Mouse (Mus musculus) forebrain, embryonic 14.5 days (tissue): ENCODE data around the gene Psmb7. TPM values are rescaled to one million over a fixed set of nuclear protein-coding genes. Genes with fewer than 3 reads are reported as not detected.

Source experiments
- ATAC-seq: fragments of 200-750 bp; cut with Nextera tagmentation; 2 replicates; pipeline ENCODE4 v1.8.0; 2017; ENCODE audit warnings: mild to moderate bottlenecking, moderate library complexity
- DNase-seq: peaks from one replicate; pipeline ENCODE4 v3.0.0-alpha.2; 2015; ENCODE audit warnings: low spot score
- H3K27ac ChIP-seq: fragments of 300-500 bp; sonication (generic); 2 replicates; pipeline ENCODE4 v1.5.1; 2014; ENCODE audit warnings: low read depth, mild to moderate bottlenecking, control low read depth, low read length, moderate library complexity
- H3K27me3 ChIP-seq: fragments of 300-500 bp; sonication (generic); replicated peaks from 2 replicates; pipeline ENCODE4 v1.6.1; 2014; ENCODE audit warnings: low read length, control low read depth, mixed read lengths; ENCODE audit not compliant: control insufficient read depth, insufficient read depth
- H3K36me3 ChIP-seq: fragments of 300-500 bp; sonication (generic); 2 replicates; pipeline ENCODE4 v1.6.1; 2014; ENCODE audit warnings: low read length, control low read depth; ENCODE audit not compliant: control insufficient read depth, insufficient read depth
- H3K4me1 ChIP-seq: fragments of 300-500 bp; sonication (generic); 2 replicates; pipeline ENCODE4 v1.6.1; 2014; ENCODE audit warnings: antibody characterized with exemption, low read length, control low read depth; ENCODE audit not compliant: control insufficient read depth, insufficient read depth
- H3K4me2 ChIP-seq: fragments of 300-500 bp; sonication (generic); 2 replicates; pipeline ENCODE4 v1.6.1; 2014; ENCODE audit warnings: mild to moderate bottlenecking, control low read depth, low read length
- H3K4me3 ChIP-seq: fragments of 300-500 bp; sonication (generic); 2 replicates; pipeline ENCODE4 v1.5.1; 2014; ENCODE audit warnings: low read depth, low read length, control low read depth
- H3K9ac ChIP-seq: fragments of 300-500 bp; sonication (generic); 2 replicates; pipeline ENCODE4 v1.6.1; 2014; ENCODE audit warnings: mild to moderate bottlenecking, low read length, control low read depth, moderate library complexity
- H3K9me3 ChIP-seq: fragments of 300-500 bp; sonication (generic); replicated peaks from 2 replicates; pipeline ENCODE4 v1.6.1; 2016; ENCODE audit warnings: low read length, control low read depth, mixed read lengths; ENCODE audit not compliant: control insufficient read depth
- WGBS: fragments of 180-500 bp; shearing (Covaris S2); extraction: QIAGEN DNeasy Blood & Tissue Kit; methylation state at CpG from one replicate; pipeline ENCODE4 v1.1.7; 2014; 5-methylcytosine and 5-hydroxymethylcytosine counted together
- polyA plus RNA-seq: library from polyadenylated mRNA; unstranded; fragments of >200 nt; fragmentation: Nextera tagmentation; extraction: Ambion mirVana; gene quantifications from 2 replicates; pipeline ENCODE4 v1.2.1, GENCODE M21; 2014

Gene Psmb7
- polyA plus RNA-seq, 1 experiment from 2014 or later, result 382 TPM

DNA sequence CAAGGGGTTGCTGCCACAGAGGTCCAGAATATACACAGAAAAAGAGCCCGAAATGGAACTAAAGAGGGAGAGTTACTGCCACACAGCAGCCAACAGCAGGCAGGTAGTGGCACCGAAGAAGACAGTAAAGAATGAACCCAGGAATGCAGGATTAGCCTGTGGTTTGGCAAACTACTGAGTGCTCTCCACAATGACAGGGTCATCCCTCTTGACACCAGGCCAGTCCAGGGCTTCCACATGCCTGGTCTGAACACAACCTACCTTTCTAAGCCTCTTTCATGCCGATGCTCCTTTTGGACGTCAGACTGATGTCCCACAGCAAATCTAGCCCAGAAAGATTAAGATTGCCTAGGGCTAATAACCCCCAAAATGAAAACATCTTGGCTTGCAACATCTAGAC lies 15.1 kb downstream of the Psmb7 start:
- H3K4me1 ChIP-seq, result no peaks in the 10 kb centered on the region
- H3K27ac ChIP-seq, result no peak overlapping the region
- peaks cover 68% of the 10 kb centered on the region for H3K36me3 ChIP-seq
- no peak overlapping the region for H3K4me2 ChIP-seq
- no peaks in the 10 kb centered on the region for H3K9me3 ChIP-seq
- 89% methylated on average over 4 of the region's 4 CpGs for WGBS
- H3K9ac ChIP-seq, result no peak overlapping the region
- no peak for ATAC-seq
- H3K4me3 ChIP-seq, result no peak overlapping the region
- H3K27me3 ChIP-seq, result no peaks in the 10 kb centered on the region
- no peak for DNase-seq

DNA sequence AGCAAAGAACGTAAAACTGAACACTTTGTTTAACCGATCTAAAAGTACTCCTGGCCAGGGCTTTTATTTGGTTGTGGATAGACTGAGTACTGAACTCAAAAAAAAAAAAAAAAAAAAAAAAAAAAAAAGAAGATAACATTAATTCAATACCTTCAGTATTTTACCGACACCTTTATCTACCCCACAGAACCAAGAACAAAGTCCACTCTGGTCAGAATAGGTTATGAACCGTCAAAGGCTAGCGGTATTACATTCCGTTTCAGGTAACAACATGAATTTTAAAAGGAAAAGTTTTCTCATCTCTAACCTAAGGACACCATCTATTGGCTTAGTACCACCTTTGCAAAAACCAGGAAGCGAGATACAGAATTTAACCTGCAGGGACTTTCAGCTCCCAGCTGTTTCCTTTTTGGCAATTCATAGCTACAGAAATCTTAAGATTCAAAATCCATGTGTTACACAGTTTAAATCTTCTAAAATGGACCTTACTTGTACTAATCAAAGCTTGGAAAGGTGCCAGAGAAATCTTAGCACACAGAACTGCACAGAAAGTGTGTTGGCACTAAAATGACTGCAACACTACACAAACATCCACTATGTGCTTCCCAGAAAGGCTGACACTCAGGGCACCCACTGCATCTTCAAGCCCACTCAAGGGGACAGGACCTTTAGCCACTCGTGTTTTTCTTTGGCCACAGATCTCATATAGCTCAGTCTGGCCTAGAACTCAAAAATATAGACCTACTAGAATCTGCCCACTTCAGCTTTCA lies 19.9 kb downstream of the Psmb7 start:
- Histone ChIP-seq H3K36me3 (peaks cover 28% of the 10 kb centered on the region), H3K4me1 (peaks cover 7% of the 10 kb centered on the region; the same call in 1 of the 2 replicates), H3K9ac (no peak overlapping the region), H3K9me3 (no peaks in the 10 kb centered on the region), H3K27me3 (no peaks in the 10 kb centered on the region), H3K4me3 (no peak overlapping the region), H3K4me2 (no peak overlapping the region), H3K27ac (no peak overlapping the region)
- ATAC-seq, result no peak
- DNase-seq, result no peak
- 89% methylated on average over 8 of the region's 8 CpGs for WGBS

DNA sequence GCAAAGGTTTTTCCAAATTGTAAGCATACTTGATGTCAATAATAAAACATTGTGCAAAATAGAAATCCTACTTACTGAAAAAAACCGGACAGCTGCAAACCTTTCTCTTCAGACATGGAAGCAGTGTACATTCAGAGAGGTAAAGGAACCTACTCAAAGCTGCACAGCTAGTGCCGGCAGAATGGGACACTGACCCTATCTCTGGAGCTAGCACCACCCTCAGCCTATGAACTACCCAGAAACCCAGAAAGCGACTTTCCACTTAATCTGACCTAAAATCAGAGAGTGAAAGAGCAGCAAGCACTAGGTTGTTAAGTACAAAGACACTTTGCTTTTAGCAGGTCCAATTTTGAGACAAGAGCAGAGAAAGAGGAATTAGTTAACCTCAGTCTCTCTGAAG lies 20.5 kb downstream of the Psmb7 start:
- no peak overlapping the region for H3K27ac ChIP-seq
- no peak overlapping the region for H3K9ac ChIP-seq
- no peak overlapping the region for H3K4me2 ChIP-seq
- no peaks in the 10 kb centered on the region for H3K9me3 ChIP-seq
- H3K27me3 ChIP-seq, result no peaks in the 10 kb centered on the region
- DNase-seq (no peak), ATAC-seq (no peak)
- 88% methylated on average over 3 of the region's 3 CpGs for whole genome bisulfite sequencing
- no peak overlapping the region for H3K4me3 ChIP-seq
- peaks cover 22% of the 10 kb centered on the region for H3K36me3 ChIP-seq
- peaks cover 7% of the 10 kb centered on the region; the same call in 1 of the 2 replicates for H3K4me1 ChIP-seq

DNA sequence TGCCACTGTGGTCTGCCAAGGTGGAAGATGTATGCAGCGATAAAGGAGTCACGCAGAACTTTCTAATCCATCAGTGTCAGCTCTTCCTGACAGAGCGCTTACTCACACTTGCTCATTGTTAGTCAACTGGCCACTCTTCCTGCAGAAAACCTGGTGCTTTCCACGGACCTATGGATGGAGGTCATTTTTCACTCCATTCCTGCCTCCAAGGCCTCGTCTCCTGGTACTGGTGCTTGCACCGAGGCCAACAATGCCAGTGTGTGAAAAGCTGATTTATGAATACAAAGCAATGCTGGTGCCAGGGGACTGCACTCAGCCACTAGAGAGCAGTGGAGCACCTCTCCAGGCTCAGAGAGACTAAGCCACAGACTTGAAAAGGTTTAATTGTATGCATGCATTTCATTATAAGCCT lies 22.3 kb downstream of the Psmb7 start:
- DNase-seq (peak; percentile 94), ATAC-seq (peak; percentile 90)
- peak overlapping the region; percentile 10; the same call in 1 of the 2 replicates for H3K4me2 ChIP-seq
- no peaks in the 10 kb centered on the region for H3K9me3 ChIP-seq
- H3K4me1 ChIP-seq, result peaks cover 10% of the 10 kb centered on the region
- peak overlapping the region; percentile 67; the same call in 1 of the 2 replicates for H3K27ac ChIP-seq
- H3K36me3 ChIP-seq, result peaks cover 22% of the 10 kb centered on the region
- 32% methylated on average over 6 of the region's 6 CpGs for WGBS
- H3K27me3 ChIP-seq, result no peaks in the 10 kb centered on the region
- H3K9ac ChIP-seq, result no peak overlapping the region
- H3K4me3 ChIP-seq, result no peak overlapping the region

DNA sequence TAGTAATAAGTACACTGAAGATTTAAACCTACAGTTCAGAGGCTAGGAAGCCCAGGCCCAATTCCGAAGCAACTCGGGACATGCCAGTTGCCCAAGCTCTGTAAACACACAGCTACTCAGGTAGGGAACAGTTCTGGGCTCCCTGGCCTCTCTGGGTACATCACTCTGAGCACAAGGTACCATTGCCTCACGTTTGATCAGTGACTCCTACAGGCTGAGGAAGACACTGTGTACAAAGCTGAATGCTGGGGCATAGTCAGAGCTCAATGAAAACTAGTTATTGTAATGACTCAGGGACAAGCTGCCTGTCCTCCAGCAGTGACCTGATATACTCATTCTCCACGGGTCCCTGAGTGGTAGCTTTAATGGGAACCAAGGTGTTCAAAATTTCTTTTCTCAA lies 22.8 kb downstream of the Psmb7 start:
- ATAC-seq (no peak), DNase-seq (no peak)
- Histone ChIP-seq H3K4me1 (peaks cover 16% of the 10 kb centered on the region), H3K4me3 (no peak overlapping the region), H3K9me3 (no peaks in the 10 kb centered on the region), H3K36me3 (peaks cover 18% of the 10 kb centered on the region), H3K27ac (no peak overlapping the region), H3K27me3 (no peaks in the 10 kb centered on the region), H3K4me2 (no peak overlapping the region), H3K9ac (no peak overlapping the region)
- 79% methylated on average over 4 of the region's 4 CpGs for WGBS

DNA sequence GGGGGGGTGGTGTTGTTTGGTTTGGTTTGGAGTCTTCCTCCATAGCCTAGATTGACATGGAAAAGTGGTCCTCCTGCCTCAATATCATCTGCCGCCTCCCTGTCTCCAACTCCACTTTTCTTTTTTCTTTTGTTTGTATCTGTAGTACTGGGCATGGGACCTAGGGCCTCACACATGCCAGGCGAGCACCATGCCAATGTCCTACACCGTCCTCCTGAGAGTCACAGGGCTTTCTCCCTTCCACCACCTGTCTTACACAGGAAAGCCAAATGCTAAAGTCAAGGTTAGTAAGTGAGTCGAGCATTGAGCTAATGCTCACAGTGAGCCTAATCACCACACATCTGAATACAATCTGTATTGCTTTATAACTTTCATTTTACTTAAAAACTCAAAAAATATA lies 24.1 kb downstream of the Psmb7 start:
- H3K4me1 ChIP-seq, result peaks cover 28% of the 10 kb centered on the region
- ATAC-seq, result no peak
- DNase-seq, result no peak
- no peak overlapping the region for H3K27ac ChIP-seq
- H3K4me2 ChIP-seq, result no peak overlapping the region
- peaks cover 13% of the 10 kb centered on the region for H3K36me3 ChIP-seq
- WGBS, result 98% methylated on average over 4 of the region's 4 CpGs
- H3K27me3 ChIP-seq, result no peaks in the 10 kb centered on the region
- no peaks in the 10 kb centered on the region for H3K9me3 ChIP-seq
- H3K9ac ChIP-seq, result no peak overlapping the region
- no peak overlapping the region for H3K4me3 ChIP-seq

DNA sequence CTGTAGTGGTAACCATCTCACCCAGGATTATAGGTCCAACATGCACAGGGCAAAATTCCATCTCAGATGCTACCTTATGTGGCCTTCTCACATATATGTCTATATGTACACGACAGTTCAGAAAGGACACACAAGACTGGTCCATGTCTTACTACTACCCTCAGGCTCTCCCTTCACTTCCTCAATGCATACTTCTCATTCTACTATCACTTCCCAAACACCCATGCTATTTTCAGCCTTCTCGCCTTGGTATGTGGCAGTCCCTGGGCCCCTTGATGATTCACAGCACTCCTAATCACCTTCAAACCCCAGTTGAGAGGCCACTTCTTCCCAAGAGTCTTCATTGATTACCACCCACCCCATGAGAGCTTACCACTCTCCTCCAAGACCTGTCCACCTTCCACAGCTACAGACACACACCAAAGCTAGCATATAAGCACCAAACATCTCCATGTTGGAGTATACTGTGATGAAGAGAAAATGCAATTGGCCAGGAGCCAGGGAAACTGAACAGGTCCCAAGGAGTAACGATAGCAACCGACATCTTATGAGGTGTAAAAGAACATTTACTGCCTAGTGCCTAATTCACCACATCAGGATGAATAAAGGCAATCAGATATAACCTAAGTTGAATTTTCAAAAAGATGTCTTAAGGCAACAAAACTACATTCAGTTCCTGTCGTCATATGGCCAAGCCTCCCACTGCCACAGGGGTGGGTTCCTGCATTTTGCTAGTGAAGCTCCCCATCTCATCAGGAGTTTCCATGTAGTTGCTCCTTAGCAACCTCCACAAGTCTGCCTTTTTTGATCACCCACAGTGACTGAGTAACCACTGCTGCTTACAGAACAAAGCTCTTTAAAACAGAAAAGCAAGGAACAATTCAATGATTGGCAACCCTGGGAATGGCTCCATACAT lies 26.7 kb downstream of the Psmb7 start:
- Histone ChIP-seq H3K27ac (no peak overlapping the region), H3K9me3 (no peaks in the 10 kb centered on the region), H3K9ac (no peak overlapping the region), H3K4me3 (no peak overlapping the region), H3K4me1 (peaks cover 38% of the 10 kb centered on the region), H3K4me2 (no peak overlapping the region), H3K36me3 (peaks cover 13% of the 10 kb centered on the region; the same call in 1 of the 2 replicates), H3K27me3 (no peaks in the 10 kb centered on the region)
- ATAC-seq, result no peak
- DNase-seq, result no peak
- WGBS, result 81% methylated on average over 5 of the region's 5 CpGs

DNA sequence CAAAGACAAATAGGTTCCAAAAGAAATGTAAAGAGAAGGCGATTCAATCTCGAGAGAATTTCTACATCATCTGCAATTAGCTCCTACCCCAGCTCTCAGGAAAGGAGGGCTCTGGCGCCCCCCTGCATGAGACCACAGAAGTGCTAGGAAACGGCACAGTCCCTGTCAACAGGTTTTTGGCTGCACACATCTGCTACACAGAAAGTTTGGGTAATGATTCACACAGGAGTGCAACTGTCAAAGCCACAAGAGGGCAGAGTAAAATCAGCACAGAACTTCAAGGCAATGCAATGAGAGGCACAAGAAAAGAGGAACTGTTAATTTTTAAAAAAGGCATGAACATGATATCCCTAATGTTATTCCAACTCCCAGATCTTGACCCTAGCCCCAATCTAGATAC lies 27.8 kb downstream of the Psmb7 start:
- no peak overlapping the region for H3K4me2 ChIP-seq
- 34% methylated on average over 4 of the region's 4 CpGs for WGBS
- H3K27me3 ChIP-seq, result no peaks in the 10 kb centered on the region
- no peak overlapping the region for H3K4me3 ChIP-seq
- H3K27ac ChIP-seq, result no peak overlapping the region; the same call in 1 of the 2 replicates
- peaks cover 13% of the 10 kb centered on the region; the same call in 1 of the 2 replicates for H3K36me3 ChIP-seq
- 0 out of 2 replicates have a peak, but pooled peaks have one; percentile 33 for ATAC-seq
- H3K9ac ChIP-seq, result no peak overlapping the region
- H3K9me3 ChIP-seq, result no peaks in the 10 kb centered on the region
- peak; percentile 43 for DNase-seq
- peaks cover 32% of the 10 kb centered on the region for H3K4me1 ChIP-seq
